Mouse (Mus musculus): ENCODE results near the gene Tmprss3. TPM values are rescaled to one million over a fixed set of nuclear protein-coding genes. Genes with fewer than 3 reads are reported as not detected.

The Tmprss3 gene
- total and polyA plus RNA-seq, 3 experiments = 0.08 to 0.11 TPM; not detected in 1

GRCm38 (mm10) chr17:31160291-31160690 lies 38.5 kb downstream of the Tmprss3 start:
- no peak for DNase-seq (ENCODE audit: low read depth, low spot score)
- Histone ChIP-seq H3K36me3 (ENCODE audit: control insufficient read depth in 1 of 2, insufficient read depth in 2 of 2, low read length in 2 of 2) (no peaks in the 10 kb centered on the region), H3K4me1 (ENCODE audit: control insufficient read depth in 1 of 2, insufficient read depth in 2 of 2, low read length in 2 of 2) (no peaks in the 10 kb centered on the region), H3K27ac (ENCODE audit: control insufficient read depth, low read depth, low read length) (no peak overlapping the region), H3K9me3 (replicated peaks; ENCODE audit: insufficient read depth, low read length) (no peaks in the 10 kb centered on the region), H3K27me3 (ENCODE audit: control insufficient read depth in 1 of 2, insufficient read depth in 2 of 2, low read length in 2 of 2) (no peaks in the 10 kb centered on the region; a peak in 1 of 4 replicates), H3K4me3 (ENCODE audit: control insufficient read depth in 1 of 2, insufficient read depth in 1 of 2, low read depth in 2 of 2, low read length in 2 of 2) (no peak overlapping the region), H3K79me2 (ENCODE audit: control insufficient read depth, insufficient read depth, low read length, poor library complexity) (no peaks in the 10 kb centered on the region), H3K9ac (ENCODE audit: control insufficient read depth, low read depth, low read length, poor library complexity, severe bottlenecking) (no peak overlapping the region)
- TF ChIP-seq MYB (IDR thresholded peaks at IDR 0.05; ENCODE audit: low read depth, low read length) = no peak
- no peak for TF ChIP-seq BHLHE40 (IDR thresholded peaks at IDR 0.05; ENCODE audit: borderline replicate concordance, low read depth, low read length)
- TF ChIP-seq UBTF (IDR thresholded peaks at IDR 0.05; ENCODE audit: borderline replicate concordance, insufficient read depth, low read depth, low read length) = no peak
- TF ChIP-seq JUND (IDR thresholded peaks at IDR 0.05; ENCODE audit: low read depth, low read length) = no peak
- no peak for TF ChIP-seq ZKSCAN1 (IDR thresholded peaks at IDR 0.05; ENCODE audit: low read depth, low read length)
- TF ChIP-seq USF1 (IDR thresholded peaks at IDR 0.05; ENCODE audit: low read depth, low read length) = no peak
- no peak for TF ChIP-seq EP300 (IDR thresholded peaks at IDR 0.05; ENCODE audit: low read depth in 1 of 2, low read length in 2 of 2)
- no peak for TF ChIP-seq POLR2A (IDR thresholded peaks at IDR 0.05; ENCODE audit: control insufficient read depth in 1 of 2, insufficient read depth in 1 of 2, low read depth in 1 of 2, low read length in 2 of 2, poor library complexity in 1 of 2)
- no peak for TF ChIP-seq MEF2A (IDR thresholded peaks at IDR 0.05; ENCODE audit: extremely low read depth, insufficient replicate concordance, low read depth, low read length, poor library complexity, severe bottlenecking)
- TF ChIP-seq ZC3H11A (IDR thresholded peaks at IDR 0.05; ENCODE audit: low read depth, low read length) = no peak
- no peak for TF ChIP-seq HCFC1 (IDR thresholded peaks at IDR 0.05; ENCODE audit: low read depth, low read length)
- TF ChIP-seq MAZ (IDR thresholded peaks at IDR 0.05; ENCODE audit: low read depth, low read length) = no peak
- no peak for TF ChIP-seq SMC3 (IDR thresholded peaks at IDR 0.05; ENCODE audit: low read depth, low read length)
- TF ChIP-seq E2F4 (IDR thresholded peaks at IDR 0.05; ENCODE audit: borderline replicate concordance, low read depth, low read length) = no peak
- TF ChIP-seq CHD2 (IDR thresholded peaks at IDR 0.05; ENCODE audit: low read length) = no peak
- no peak for TF ChIP-seq TBP (IDR thresholded peaks at IDR 0.05; ENCODE audit: low read depth, low read length)

DNA sequence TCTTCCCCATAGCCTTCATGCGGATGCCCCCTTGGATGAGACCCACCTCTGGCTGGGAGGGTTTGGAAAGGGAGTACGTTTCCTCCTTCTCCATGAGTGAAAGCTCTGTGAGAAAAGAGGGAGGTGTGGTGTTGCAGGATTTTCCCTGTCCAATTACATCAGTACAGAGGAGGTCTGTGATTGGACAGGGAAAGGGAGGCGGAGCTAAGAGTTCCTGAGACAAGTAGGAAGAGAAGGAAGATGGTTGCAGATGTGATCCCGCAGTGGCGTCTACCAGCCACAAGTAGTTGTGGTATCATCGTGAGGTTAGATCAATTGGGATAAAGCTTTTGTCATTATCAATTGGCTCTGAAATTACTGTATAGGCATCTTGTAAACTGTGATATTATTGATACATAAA lies 40.9 kb downstream of the Tmprss3 start:
- no peak for DNase-seq (ENCODE audit: low read depth, low spot score)
- Histone ChIP-seq H3K79me2 (ENCODE audit: control insufficient read depth, insufficient read depth, low read length, poor library complexity) (no peaks in the 10 kb centered on the region), H3K36me3 (ENCODE audit: control insufficient read depth in 1 of 2, insufficient read depth in 2 of 2, low read length in 2 of 2) (no peaks in the 10 kb centered on the region), H3K27ac (ENCODE audit: control insufficient read depth, low read depth, low read length) (no peak overlapping the region), H3K4me1 (ENCODE audit: control insufficient read depth in 1 of 2, insufficient read depth in 2 of 2, low read length in 2 of 2) (peaks cover 0 to 3% of the 10 kb centered on the region in 2 experiments; a peak in 1 of 4 replicates), H3K27me3 (ENCODE audit: control insufficient read depth in 1 of 2, insufficient read depth in 2 of 2, low read length in 2 of 2) (peaks cover 2 to 3% of the 10 kb centered on the region in 2 experiments; a peak in 3 of 4 replicates), H3K9me3 (replicated peaks; ENCODE audit: insufficient read depth, low read length) (no peaks in the 10 kb centered on the region), H3K4me3 (ENCODE audit: control insufficient read depth in 1 of 2, insufficient read depth in 1 of 2, low read depth in 2 of 2, low read length in 2 of 2) (no peak overlapping the region), H3K9ac (ENCODE audit: control insufficient read depth, low read depth, low read length, poor library complexity, severe bottlenecking) (no peak overlapping the region)
- no peak for TF ChIP-seq USF2 (IDR thresholded peaks at IDR 0.05; ENCODE audit: borderline replicate concordance in 1 of 2, insufficient read depth in 1 of 2, low read depth in 1 of 2, low read length in 2 of 2)
- no peak for TF ChIP-seq ZKSCAN1 (IDR thresholded peaks at IDR 0.05; ENCODE audit: low read depth, low read length)
- TF ChIP-seq HCFC1 (IDR thresholded peaks at IDR 0.05; ENCODE audit: low read depth, low read length) = no peak
- TF ChIP-seq MEF2A (IDR thresholded peaks at IDR 0.05; ENCODE audit: extremely low read depth, insufficient replicate concordance, low read depth, low read length, poor library complexity, severe bottlenecking) = no peak
- TF ChIP-seq USF1 (IDR thresholded peaks at IDR 0.05; ENCODE audit: low read depth, low read length) = no peak
- no peak for TF ChIP-seq MAFK (IDR thresholded peaks at IDR 0.05; ENCODE audit: borderline replicate concordance, low read depth, low read length)
- no peak for TF ChIP-seq ZNF384 (IDR thresholded peaks at IDR 0.05; ENCODE audit: low read depth, low read length)
- TF ChIP-seq MYB (IDR thresholded peaks at IDR 0.05; ENCODE audit: low read depth, low read length) = no peak
- no peak for TF ChIP-seq TCF12 (IDR thresholded peaks at IDR 0.05; ENCODE audit: low read depth, low read length)
- TF ChIP-seq GATA1 (IDR thresholded peaks at IDR 0.05; ENCODE audit: low read depth, low read length) = no peak
- TF ChIP-seq RCOR1 (IDR thresholded peaks at IDR 0.05; ENCODE audit: low read depth, low read length) = no peak
